Mouse (Mus musculus): ENCODE measurements around the gene Tmem217.

Tmem217 gene

GRCm38 (mm10) chr17:29476461-29476860 lies 75.7 kb downstream of the Tmem217 start:
- in situ Hi-C loops (cut with MboI; ENCODE audit: low pct_unique_long_range_greater_than_20kb in 1 of 2, low sequenced_read_pairs in 2 of 2, unreplicated experiment in 1 of 2): no loop called here
